Mouse (Mus musculus): Measurements from ENCODE around the gene Rpl3. TPM values are rescaled to one million over a fixed set of nuclear protein-coding genes. Genes with fewer than 3 reads are reported as not detected.

Gene Rpl3
- polyA plus RNA-seq, 1 experiment from 2014 or later = 1,482 TPM

DNA sequence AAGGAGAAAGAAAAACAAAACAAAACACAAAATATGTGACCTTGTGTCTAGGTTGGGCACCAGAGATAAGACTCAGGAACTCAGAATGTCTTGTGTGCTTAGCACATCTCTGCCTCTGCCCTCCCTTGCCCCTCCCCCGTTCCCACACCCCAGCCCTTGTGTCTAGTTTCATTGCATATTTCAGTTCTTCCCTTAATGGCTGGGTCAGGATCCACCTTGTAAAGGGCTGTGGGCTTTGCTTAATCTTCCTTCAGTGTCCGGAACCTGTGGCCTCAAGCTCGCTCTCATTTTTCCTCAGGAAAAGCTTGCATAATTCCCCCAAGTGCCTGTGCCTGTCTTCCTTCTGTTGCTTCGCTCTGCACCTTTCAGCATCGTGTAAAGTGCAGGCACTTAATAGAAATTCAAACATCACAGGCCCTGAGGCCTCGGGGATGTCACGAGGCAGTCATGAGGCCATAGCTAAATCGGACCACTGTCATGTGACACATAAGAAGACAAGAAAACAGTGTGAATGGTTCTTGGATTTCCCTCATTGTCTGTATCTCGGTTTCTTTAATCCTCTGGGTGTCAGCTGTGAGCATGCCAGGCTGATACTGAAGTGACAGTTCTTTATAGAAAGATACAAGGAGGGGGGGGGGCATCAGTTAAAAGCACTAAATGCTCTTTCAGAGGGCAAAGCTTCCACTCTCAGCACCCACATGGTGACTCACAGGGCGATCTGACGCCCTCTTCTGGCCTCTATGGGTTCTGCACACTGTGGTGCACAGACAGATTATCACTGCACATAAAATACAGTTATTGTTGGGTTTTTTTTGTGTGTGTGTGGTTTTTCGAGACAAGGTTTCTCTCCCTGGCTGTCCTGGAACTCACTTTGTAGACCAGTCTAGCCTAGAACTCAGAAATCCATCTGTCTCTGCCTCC lies 14.1 kb upstream of the Rpl3 start:
- no peaks in the 10 kb centered on the region for H3K4me1 ChIP-seq (replicated peaks; ENCODE audit: control insufficient read depth, insufficient read depth, low read length)
- WGBS = 67% methylated on average over 12 of the region's 12 CpGs
- no peaks in the 10 kb centered on the region for H3K27me3 ChIP-seq (replicated peaks; ENCODE audit: control insufficient read depth, insufficient read depth, low read length)
- H3K27ac ChIP-seq (ENCODE audit: low read depth) = no peak overlapping the region
- H3K9me3 ChIP-seq (ENCODE audit: control insufficient read depth, low read length) = no peaks in the 10 kb centered on the region
- no peaks in the 10 kb centered on the region for H3K36me3 ChIP-seq (ENCODE audit: control insufficient read depth, insufficient read depth, low read length)
- H3K4me2 ChIP-seq (ENCODE audit: low read length) = no peak overlapping the region
- DNase-seq (ENCODE audit: low spot score) = no peak
- ATAC-seq (replicated peaks; ENCODE audit: low FRiP score, low TSS enrichment, low read depth) = no peak
- H3K4me3 ChIP-seq (ENCODE audit: low read depth, low read length) = no peak overlapping the region
- no peak overlapping the region for H3K9ac ChIP-seq (ENCODE audit: low read length)

DNA sequence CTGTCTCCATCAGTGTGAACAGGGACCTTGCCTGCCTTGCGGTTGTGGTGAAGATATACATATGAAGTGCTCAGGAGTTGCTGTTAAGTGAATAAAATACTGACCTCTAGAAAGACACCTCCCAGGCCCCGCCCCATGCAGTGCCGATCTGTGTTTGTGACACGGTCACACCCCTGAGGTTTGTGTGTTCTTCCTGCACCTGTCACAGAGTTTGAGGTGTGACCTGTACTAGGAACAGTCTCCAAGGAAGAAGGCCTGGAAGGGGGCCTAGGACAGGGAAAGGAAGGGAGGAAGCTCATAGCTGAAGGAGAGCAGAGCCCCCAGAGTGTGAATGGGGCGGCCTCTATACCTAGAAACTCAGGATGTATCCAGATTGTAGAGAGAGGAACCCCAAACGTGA lies 10.8 kb upstream of the Rpl3 start:
- H3K4me2 ChIP-seq (ENCODE audit: low read length) = no peak overlapping the region
- 76% methylated on average over 6 of the region's 6 CpGs for WGBS
- DNase-seq (ENCODE audit: low spot score) (no peak), ATAC-seq (replicated peaks; ENCODE audit: low FRiP score, low TSS enrichment, low read depth) (no peak)
- H3K27ac ChIP-seq (ENCODE audit: low read depth) = no peak overlapping the region
- H3K4me3 ChIP-seq (ENCODE audit: low read depth, low read length) = no peak overlapping the region
- H3K36me3 ChIP-seq (ENCODE audit: control insufficient read depth, insufficient read depth, low read length) = no peaks in the 10 kb centered on the region
- no peak overlapping the region for H3K9ac ChIP-seq (ENCODE audit: low read length)
- peaks cover 10% of the 10 kb centered on the region; the same call in 1 of the 2 replicates for H3K4me1 ChIP-seq (replicated peaks; ENCODE audit: control insufficient read depth, insufficient read depth, low read length)
- H3K9me3 ChIP-seq (ENCODE audit: control insufficient read depth, low read length) = no peaks in the 10 kb centered on the region
- no peaks in the 10 kb centered on the region for H3K27me3 ChIP-seq (replicated peaks; ENCODE audit: control insufficient read depth, insufficient read depth, low read length)

DNA sequence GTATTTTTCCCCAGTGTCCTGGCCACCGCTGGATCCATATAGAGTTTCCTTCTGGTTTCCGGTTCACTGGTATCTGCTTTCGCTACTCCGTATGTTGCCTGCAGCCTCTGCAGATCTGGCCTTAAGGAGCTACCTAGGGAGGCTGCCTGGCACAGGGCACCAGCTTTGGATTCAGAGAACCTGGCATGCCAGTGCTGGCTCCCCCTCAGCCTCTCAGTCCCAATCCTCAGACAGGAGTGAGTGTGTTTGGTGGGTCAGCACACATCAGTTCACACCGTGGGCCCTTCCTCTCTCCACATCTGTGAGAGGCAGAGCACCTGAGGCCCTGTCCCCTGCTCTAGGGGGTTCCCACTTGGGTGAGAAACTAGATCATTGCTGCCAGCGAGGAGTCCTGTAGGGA lies 9.8 kb upstream of the Rpl3 start:
- Histone ChIP-seq H3K4me3 (ENCODE audit: low read depth, low read length) (no peak overlapping the region), H3K27ac (ENCODE audit: low read depth) (no peak overlapping the region), H3K4me2 (ENCODE audit: low read length) (no peak overlapping the region), H3K9ac (ENCODE audit: low read length) (no peak overlapping the region), H3K4me1 (replicated peaks; ENCODE audit: control insufficient read depth, insufficient read depth, low read length) (peaks cover 14% of the 10 kb centered on the region; the same call in 1 of the 2 replicates), H3K27me3 (replicated peaks; ENCODE audit: control insufficient read depth, insufficient read depth, low read length) (no peaks in the 10 kb centered on the region), H3K36me3 (ENCODE audit: control insufficient read depth, insufficient read depth, low read length) (no peaks in the 10 kb centered on the region), H3K9me3 (ENCODE audit: control insufficient read depth, low read length) (no peaks in the 10 kb centered on the region)
- DNase-seq (ENCODE audit: low spot score) = no peak
- ATAC-seq (replicated peaks; ENCODE audit: low FRiP score, low TSS enrichment, low read depth) = no peak
- WGBS = 84% methylated on average over 6 of the region's 6 CpGs

DNA sequence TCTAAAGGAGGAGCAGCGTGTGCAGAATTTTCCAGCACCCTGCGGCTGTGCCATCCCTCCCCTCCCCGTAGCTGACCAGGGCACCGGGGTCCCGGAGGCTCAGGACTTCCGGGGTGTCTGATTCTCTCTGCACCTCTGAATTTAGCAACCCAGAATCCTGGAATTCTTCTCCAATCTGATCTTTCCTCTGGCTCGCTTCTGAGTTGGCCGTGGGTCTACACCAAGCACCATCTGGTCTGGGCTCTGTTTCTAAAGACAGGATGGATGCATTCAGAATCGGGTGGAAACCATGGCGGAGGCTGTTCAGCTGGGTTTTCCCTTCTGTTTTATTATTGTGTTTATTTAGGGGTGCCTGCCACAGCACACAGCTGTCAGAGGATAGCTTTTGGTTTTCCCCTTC lies 9.2 kb upstream of the Rpl3 start:
- H3K4me3 ChIP-seq (ENCODE audit: low read depth, low read length) = no peak overlapping the region
- no peak for DNase-seq (ENCODE audit: low spot score)
- 81% methylated on average over 10 of the region's 10 CpGs for WGBS
- H3K27ac ChIP-seq (ENCODE audit: low read depth) = no peak overlapping the region
- H3K9me3 ChIP-seq (ENCODE audit: control insufficient read depth, low read length) = no peaks in the 10 kb centered on the region
- no peaks in the 10 kb centered on the region for H3K36me3 ChIP-seq (ENCODE audit: control insufficient read depth, insufficient read depth, low read length)
- H3K4me2 ChIP-seq (ENCODE audit: low read length) = no peak overlapping the region
- peaks cover 14% of the 10 kb centered on the region; the same call in 1 of the 2 replicates for H3K4me1 ChIP-seq (replicated peaks; ENCODE audit: control insufficient read depth, insufficient read depth, low read length)
- H3K27me3 ChIP-seq (replicated peaks; ENCODE audit: control insufficient read depth, insufficient read depth, low read length) = no peaks in the 10 kb centered on the region
- no peak overlapping the region for H3K9ac ChIP-seq (ENCODE audit: low read length)
- ATAC-seq (replicated peaks; ENCODE audit: low FRiP score, low TSS enrichment, low read depth) = no peak

DNA sequence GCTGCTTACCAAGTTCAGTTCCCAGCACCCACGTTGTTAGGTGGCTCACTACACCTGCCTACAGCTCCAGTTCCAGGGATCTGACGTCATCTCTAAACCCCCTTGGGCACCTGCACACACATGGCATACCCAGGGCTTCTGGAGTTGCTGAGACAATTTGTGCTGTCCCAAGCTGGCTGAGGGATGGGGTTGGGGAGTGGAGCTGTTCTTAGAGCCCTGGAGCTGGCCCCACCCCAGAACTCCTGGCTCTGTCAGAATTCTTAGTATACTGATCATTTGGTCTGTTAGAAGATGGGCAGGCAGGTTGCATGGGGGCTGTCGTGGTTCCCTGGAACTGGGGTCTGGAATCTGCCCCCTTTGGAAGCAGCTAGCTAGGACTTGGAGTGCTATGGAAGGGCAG lies 8.5 kb upstream of the Rpl3 start:
- 73% methylated on average over 3 of the region's 3 CpGs for WGBS
- DNase-seq (ENCODE audit: low spot score) = no peak
- ATAC-seq (replicated peaks; ENCODE audit: low FRiP score, low TSS enrichment, low read depth) = no peak
- Histone ChIP-seq H3K4me3 (ENCODE audit: low read depth, low read length) (no peak overlapping the region), H3K36me3 (ENCODE audit: control insufficient read depth, insufficient read depth, low read length) (no peaks in the 10 kb centered on the region), H3K9me3 (ENCODE audit: control insufficient read depth, low read length) (no peaks in the 10 kb centered on the region), H3K27ac (ENCODE audit: low read depth) (no peak overlapping the region), H3K4me2 (ENCODE audit: low read length) (no peak overlapping the region), H3K27me3 (replicated peaks; ENCODE audit: control insufficient read depth, insufficient read depth, low read length) (no peaks in the 10 kb centered on the region), H3K9ac (ENCODE audit: low read length) (no peak overlapping the region), H3K4me1 (replicated peaks; ENCODE audit: control insufficient read depth, insufficient read depth, low read length) (peaks cover 14% of the 10 kb centered on the region; the same call in 1 of the 2 replicates)

DNA sequence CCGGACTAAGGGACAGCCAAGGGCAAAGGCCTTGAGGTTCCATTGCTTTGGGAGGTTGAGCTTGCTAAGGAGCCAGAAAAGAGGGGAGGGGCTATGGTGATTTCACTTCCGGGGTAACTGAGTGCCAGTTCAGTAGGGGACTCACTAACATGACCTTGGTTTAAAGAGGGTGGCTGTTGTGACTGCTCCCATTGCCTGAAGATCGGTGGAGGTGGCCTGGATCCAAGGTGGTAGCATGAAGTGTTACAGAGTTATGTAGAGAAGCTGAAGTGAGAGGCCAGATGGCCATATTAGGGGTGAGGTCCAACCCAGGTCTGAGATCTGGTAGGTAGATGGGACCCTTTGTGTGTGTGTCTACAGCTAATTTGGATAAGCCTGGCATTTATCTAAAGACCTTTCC lies 7.8 kb upstream of the Rpl3 start:
- no peak overlapping the region for H3K4me2 ChIP-seq (ENCODE audit: low read length)
- 65% methylated on average over 3 of the region's 3 CpGs for WGBS
- no peak overlapping the region for H3K9ac ChIP-seq (ENCODE audit: low read length)
- H3K4me1 ChIP-seq (replicated peaks; ENCODE audit: control insufficient read depth, insufficient read depth, low read length) = peaks cover 14% of the 10 kb centered on the region; the same call in 1 of the 2 replicates
- no peak for DNase-seq (ENCODE audit: low spot score)
- H3K27ac ChIP-seq (ENCODE audit: low read depth) = no peak overlapping the region
- H3K27me3 ChIP-seq (replicated peaks; ENCODE audit: control insufficient read depth, insufficient read depth, low read length) = no peaks in the 10 kb centered on the region
- H3K4me3 ChIP-seq (ENCODE audit: low read depth, low read length) = no peak overlapping the region
- no peaks in the 10 kb centered on the region for H3K36me3 ChIP-seq (ENCODE audit: control insufficient read depth, insufficient read depth, low read length)
- no peak for ATAC-seq (replicated peaks; ENCODE audit: low FRiP score, low TSS enrichment, low read depth)
- no peaks in the 10 kb centered on the region for H3K9me3 ChIP-seq (ENCODE audit: control insufficient read depth, low read length)

DNA sequence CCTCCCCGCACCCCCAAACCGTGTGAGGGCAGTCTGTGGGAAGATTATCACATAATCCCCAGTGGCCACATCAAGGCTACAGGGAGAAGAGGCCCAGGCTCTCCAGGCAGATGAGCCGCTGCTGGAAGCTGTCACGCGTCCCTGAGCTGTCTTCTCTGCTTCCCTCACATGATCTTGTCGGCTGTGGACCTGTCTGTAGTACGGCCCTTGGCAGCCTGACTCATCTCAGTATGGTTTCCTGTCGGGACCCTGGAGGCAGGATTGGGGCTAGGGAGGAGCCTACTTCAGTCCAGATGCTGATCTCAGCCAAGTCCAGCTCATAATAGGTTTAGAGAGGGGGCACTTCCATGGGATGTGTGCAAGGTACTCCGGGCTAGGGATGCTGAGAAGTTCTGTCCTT lies 7.1 kb upstream of the Rpl3 start:
- no peaks in the 10 kb centered on the region for H3K9me3 ChIP-seq (ENCODE audit: control insufficient read depth, low read length)
- DNase-seq (ENCODE audit: low spot score) = no peak
- H3K27ac ChIP-seq (ENCODE audit: low read depth) = no peak overlapping the region
- no peak overlapping the region for H3K9ac ChIP-seq (ENCODE audit: low read length)
- H3K4me1 ChIP-seq (replicated peaks; ENCODE audit: control insufficient read depth, insufficient read depth, low read length) = peaks cover 14% of the 10 kb centered on the region; the same call in 1 of the 2 replicates
- 0 out of 2 replicates have a peak, but pooled peaks cover 2% of the 10 kb centered on the region for H3K27me3 ChIP-seq (replicated peaks; ENCODE audit: control insufficient read depth, insufficient read depth, low read length)
- WGBS = 37% methylated on average over 9 of the region's 9 CpGs
- no peak overlapping the region for H3K4me3 ChIP-seq (ENCODE audit: low read depth, low read length)
- no peak overlapping the region for H3K4me2 ChIP-seq (ENCODE audit: low read length)
- ATAC-seq (replicated peaks; ENCODE audit: low FRiP score, low TSS enrichment, low read depth) = no peak
- no peaks in the 10 kb centered on the region for H3K36me3 ChIP-seq (ENCODE audit: control insufficient read depth, insufficient read depth, low read length)

DNA sequence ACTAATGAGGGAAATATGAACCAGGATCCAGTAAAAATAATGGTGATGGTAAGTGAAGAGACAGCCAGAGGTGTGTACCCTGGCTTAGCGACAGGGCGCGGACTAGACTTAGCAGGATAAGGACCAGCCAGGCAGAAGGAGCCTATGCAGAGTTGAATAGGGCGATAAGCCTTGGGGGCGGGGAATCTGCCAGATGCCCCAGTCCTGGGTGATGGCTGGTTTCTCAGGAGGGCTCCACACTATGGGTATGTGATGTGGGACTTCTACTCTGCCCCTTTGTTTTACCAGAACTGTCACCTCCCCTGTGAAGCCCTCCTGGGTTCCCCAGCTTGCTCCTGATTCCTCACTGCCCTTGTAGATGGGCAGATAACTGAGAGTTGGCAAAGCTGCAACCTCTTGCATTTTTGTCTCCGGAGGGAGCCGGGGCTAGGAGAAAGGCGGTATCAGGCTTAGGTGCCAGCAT lies 6.4 kb upstream of the Rpl3 start:
- no peak for ATAC-seq (replicated peaks; ENCODE audit: low FRiP score, low TSS enrichment, low read depth)

More for the DNA sequence above, 6.4 kb upstream of the Rpl3 start:
- Histone ChIP-seq H3K36me3 (ENCODE audit: control insufficient read depth, insufficient read depth, low read length) (no peaks in the 10 kb centered on the region), H3K27me3 (replicated peaks; ENCODE audit: control insufficient read depth, insufficient read depth, low read length) (0 out of 2 replicates have a peak, but pooled peaks cover 3% of the 10 kb centered on the region), H3K9ac (ENCODE audit: low read length) (no peak overlapping the region), H3K4me3 (ENCODE audit: low read depth, low read length) (no peak overlapping the region), H3K9me3 (ENCODE audit: control insufficient read depth, low read length) (no peaks in the 10 kb centered on the region), H3K27ac (ENCODE audit: low read depth) (no peak overlapping the region), H3K4me1 (replicated peaks; ENCODE audit: control insufficient read depth, insufficient read depth, low read length) (peaks cover 14% of the 10 kb centered on the region; the same call in 1 of the 2 replicates), H3K4me2 (ENCODE audit: low read length) (no peak overlapping the region)
- DNase-seq (ENCODE audit: low spot score) = no peak
- 37% methylated on average over 8 of the region's 8 CpGs for WGBS
